Mouse (Mus musculus): ENCODE data around the gene Tor4a. TPM values are rescaled to one million over a fixed set of nuclear protein-coding genes. Genes with fewer than 3 reads are reported as not detected.
A peak's percentile ranks its signal among the peaks of the same experiment; 100 is the strongest.

Gene Tor4a
- polyA plus RNA-seq, 1 experiment from 2014 or later, result 16.8 TPM

DNA sequence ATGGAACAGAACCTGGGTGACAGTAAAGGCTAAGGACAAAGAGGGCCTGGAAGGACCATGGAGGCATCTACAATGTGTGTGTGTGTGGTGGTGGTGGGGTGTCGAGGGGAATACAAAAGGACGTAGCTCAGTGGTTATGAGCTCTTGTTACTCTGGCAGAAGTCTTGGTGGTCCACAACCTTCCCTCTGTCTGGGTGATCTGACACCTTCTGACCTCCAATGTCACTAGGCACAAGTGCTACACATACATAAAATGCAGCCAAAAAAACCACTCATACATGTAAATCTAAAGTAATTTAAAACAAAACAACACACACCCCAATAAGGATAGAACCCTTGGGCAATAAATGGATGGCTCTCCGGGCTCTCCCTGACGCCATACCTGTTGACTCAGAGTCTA is 30.7 kb upstream of the Tor4a start:
- 0 out of 2 replicates have a peak, but pooled peaks cover 3% of the 10 kb centered on the region for H3K36me3 ChIP-seq (ENCODE audit: insufficient read depth, low read length)
- H3K27ac ChIP-seq (ENCODE audit: low read length), result no peak overlapping the region
- H3K27me3 ChIP-seq (ENCODE audit: insufficient read depth, low read length), result no peaks in the 10 kb centered on the region
- no peak for ATAC-seq (ENCODE audit: low FRiP score, low TSS enrichment)
- 94% methylated on average over 4 of the region's 4 CpGs for WGBS
- H3K4me3 ChIP-seq (ENCODE audit: low read length), result no peak overlapping the region
- peaks cover 26% of the 10 kb centered on the region for H3K4me1 ChIP-seq (ENCODE audit: insufficient read depth, low read length)
- H3K9ac ChIP-seq (replicated peaks; ENCODE audit: low read length), result no peak overlapping the region
- no peaks in the 10 kb centered on the region for H3K9me3 ChIP-seq (ENCODE audit: low read length)
- no peak overlapping the region for H3K4me2 ChIP-seq (replicated peaks; ENCODE audit: low read depth, low read length)

DNA sequence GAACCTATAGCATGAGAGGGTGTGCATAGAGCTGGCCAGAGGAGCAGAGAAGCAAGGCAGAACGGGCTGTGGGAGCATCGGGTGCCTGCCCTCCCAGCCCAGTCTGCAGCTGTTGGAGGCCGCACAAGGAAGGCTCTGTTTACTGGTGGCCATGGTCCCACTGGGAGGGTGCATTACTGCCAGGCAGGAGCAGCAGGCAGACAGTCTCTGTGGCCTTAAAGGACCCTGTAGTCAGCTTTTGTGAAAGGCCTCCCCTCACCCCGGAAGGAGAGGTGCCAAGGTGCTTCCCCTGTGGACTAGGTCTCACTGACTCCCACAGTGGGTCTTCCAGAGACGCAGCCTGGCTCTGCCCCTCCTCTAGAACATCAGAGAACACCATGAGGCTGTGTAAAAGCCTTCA is 30.2 kb upstream of the Tor4a start:
- Histone ChIP-seq H3K27ac (ENCODE audit: low read length) (no peak overlapping the region), H3K36me3 (ENCODE audit: insufficient read depth, low read length) (peaks cover 5% of the 10 kb centered on the region), H3K4me3 (ENCODE audit: low read length) (no peak overlapping the region), H3K9ac (replicated peaks; ENCODE audit: low read length) (no peak overlapping the region), H3K9me3 (ENCODE audit: low read length) (no peaks in the 10 kb centered on the region), H3K27me3 (ENCODE audit: insufficient read depth, low read length) (no peaks in the 10 kb centered on the region), H3K4me1 (ENCODE audit: insufficient read depth, low read length) (peaks cover 26% of the 10 kb centered on the region), H3K4me2 (replicated peaks; ENCODE audit: low read depth, low read length) (no peak overlapping the region)
- WGBS, result 78% methylated on average over 5 of the region's 5 CpGs
- no peak for ATAC-seq (ENCODE audit: low FRiP score, low TSS enrichment)

DNA sequence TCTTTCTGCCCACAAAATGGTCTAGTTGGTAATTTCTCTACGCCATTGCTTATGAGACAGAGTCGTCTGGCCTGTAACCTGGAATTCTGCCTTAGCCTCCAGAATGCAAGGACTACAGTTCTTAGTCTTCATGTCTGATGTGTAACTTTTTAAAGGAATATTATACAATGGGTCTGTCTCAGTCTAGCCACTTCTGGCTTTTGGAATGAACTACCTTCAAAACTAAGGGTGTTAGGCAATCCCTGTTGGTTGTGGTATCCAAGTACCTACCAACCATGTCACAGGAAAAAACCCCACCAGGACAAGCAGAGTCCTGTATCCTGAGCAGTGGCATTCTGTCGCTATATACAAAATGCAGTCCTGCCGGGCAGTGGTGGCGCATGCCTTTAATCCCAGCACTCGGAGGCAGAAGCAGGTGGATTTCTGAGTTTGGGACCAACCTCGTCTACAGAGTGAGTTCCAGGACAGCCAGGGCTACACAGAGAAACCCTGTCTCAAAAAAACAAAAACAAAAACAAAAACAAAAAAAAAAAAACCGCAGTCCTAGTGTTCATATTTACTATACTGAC is 29.2 kb upstream of the Tor4a start:
- 79% methylated on average over 8 of the region's 8 CpGs for WGBS
- H3K4me3 ChIP-seq (ENCODE audit: low read length), result peak overlapping the region; percentile 85
- H3K4me2 ChIP-seq (replicated peaks; ENCODE audit: low read depth, low read length), result peak overlapping the region; percentile 53
- H3K27me3 ChIP-seq (ENCODE audit: insufficient read depth, low read length), result no peaks in the 10 kb centered on the region
- no peak for ATAC-seq (ENCODE audit: low FRiP score, low TSS enrichment)
- H3K27ac ChIP-seq (ENCODE audit: low read length), result peak overlapping the region; percentile 99
- H3K9ac ChIP-seq (replicated peaks; ENCODE audit: low read length), result peak overlapping the region; percentile 79
- no peaks in the 10 kb centered on the region for H3K9me3 ChIP-seq (ENCODE audit: low read length)
- peaks cover 14% of the 10 kb centered on the region for H3K36me3 ChIP-seq (ENCODE audit: insufficient read depth, low read length)
- peaks cover 28% of the 10 kb centered on the region for H3K4me1 ChIP-seq (ENCODE audit: insufficient read depth, low read length)

DNA sequence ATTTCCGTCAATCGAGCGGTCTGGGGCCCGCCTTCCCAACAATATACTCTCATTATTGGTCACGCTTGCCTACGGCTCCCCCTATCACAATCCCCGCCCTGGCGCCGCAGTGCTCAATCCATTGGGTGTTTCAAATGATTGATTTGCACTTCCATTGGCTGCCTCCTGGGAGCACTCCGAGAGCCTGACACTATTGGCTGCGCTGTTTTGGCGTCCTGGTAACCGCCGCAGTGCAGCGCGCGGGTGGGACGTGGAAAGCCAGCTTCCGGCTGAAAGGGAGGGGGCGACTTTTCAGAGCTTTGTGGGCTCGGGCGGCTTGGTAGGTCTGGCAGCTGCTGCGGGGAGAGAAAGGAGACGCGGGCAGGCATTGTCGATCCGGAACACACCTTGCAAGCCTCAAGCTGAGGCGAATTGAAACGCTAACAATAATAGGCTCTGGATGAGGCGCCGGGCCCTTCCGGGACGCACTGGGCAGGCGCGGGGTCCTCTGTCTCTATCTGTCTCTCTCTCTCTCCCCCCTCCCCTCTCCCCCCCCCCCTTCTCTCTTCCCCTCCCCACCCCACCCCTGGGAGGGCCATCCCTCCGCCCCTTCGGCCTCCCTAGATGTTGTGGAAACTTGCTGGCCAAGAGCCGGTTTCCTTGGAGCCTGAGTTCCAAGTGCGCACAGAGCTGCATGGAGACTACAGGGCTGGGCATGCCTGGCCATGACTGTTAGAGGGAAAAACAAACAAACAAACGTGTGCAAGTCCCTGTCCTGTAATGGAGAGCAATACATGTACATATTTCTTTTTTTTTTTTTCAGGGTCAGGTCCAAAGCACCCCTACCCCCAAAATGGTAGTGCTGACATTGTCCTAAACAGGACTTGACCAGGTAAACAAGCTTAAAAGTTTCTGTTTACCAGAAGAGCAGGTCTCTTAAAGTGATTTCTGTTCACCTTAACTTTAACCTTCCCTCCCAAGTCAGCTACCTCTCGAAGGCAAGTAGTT is 28.4 kb upstream of the Tor4a start:
- H3K4me2 ChIP-seq (replicated peaks; ENCODE audit: low read depth, low read length), result peak overlapping the region; percentile 53
- peaks cover 28% of the 10 kb centered on the region for H3K4me1 ChIP-seq (ENCODE audit: insufficient read depth, low read length)
- WGBS, result 2% methylated on average over 41 of the region's 41 CpGs
- H3K27ac ChIP-seq (ENCODE audit: low read length), result peak overlapping the region; percentile 99
- no peaks in the 10 kb centered on the region for H3K9me3 ChIP-seq (ENCODE audit: low read length)
- H3K36me3 ChIP-seq (ENCODE audit: insufficient read depth, low read length), result peaks cover 14% of the 10 kb centered on the region
- H3K9ac ChIP-seq (replicated peaks; ENCODE audit: low read length), result peak overlapping the region; percentile 79
- peak overlapping the region; percentile 85 for H3K4me3 ChIP-seq (ENCODE audit: low read length)
- H3K27me3 ChIP-seq (ENCODE audit: insufficient read depth, low read length), result no peaks in the 10 kb centered on the region
- ATAC-seq (ENCODE audit: low FRiP score, low TSS enrichment), result peak; percentile 97

DNA sequence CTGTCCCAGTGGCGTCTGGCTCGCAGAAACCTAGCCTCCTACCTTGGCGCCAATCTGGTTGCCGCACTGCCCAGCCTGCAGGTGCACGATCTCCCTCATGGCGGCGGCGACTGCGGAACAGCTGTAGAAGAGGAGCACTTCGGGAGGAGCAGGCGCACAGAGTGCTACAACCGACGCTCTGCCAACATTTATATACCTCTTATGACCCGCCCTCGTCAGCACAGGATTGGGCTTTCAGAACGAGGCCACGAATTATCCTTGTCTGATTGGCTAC is 27.7 kb upstream of the Tor4a start, which contains the start of gene Tubb4b:
Gene Tubb4b, minus strand, starts transcription at position 211 of the 274 bp plus-strand sequence.
- peaks cover 14% of the 10 kb centered on the region for H3K36me3 ChIP-seq (ENCODE audit: insufficient read depth, low read length)
- peak within 1 kb of the TSS; percentile 90 for H3K9ac ChIP-seq (replicated peaks; ENCODE audit: low read length)
- H3K27ac ChIP-seq (ENCODE audit: low read length), result peak within 1 kb of the TSS; percentile 99
- H3K4me2 ChIP-seq (replicated peaks; ENCODE audit: low read depth, low read length), result peak within 1 kb of the TSS; percentile 78
- WGBS, result under 1% methylated on average over 17 of the region's 17 CpGs
- peak within 1 kb of the TSS; percentile 85 for H3K4me3 ChIP-seq (ENCODE audit: low read length)
- no peaks in the 10 kb centered on the region for H3K9me3 ChIP-seq (ENCODE audit: low read length)
- peaks cover 28% of the 10 kb centered on the region for H3K4me1 ChIP-seq (ENCODE audit: insufficient read depth, low read length)
- no peaks in the 10 kb centered on the region for H3K27me3 ChIP-seq (ENCODE audit: insufficient read depth, low read length)
- ATAC-seq (ENCODE audit: low FRiP score, low TSS enrichment), result no peak

DNA sequence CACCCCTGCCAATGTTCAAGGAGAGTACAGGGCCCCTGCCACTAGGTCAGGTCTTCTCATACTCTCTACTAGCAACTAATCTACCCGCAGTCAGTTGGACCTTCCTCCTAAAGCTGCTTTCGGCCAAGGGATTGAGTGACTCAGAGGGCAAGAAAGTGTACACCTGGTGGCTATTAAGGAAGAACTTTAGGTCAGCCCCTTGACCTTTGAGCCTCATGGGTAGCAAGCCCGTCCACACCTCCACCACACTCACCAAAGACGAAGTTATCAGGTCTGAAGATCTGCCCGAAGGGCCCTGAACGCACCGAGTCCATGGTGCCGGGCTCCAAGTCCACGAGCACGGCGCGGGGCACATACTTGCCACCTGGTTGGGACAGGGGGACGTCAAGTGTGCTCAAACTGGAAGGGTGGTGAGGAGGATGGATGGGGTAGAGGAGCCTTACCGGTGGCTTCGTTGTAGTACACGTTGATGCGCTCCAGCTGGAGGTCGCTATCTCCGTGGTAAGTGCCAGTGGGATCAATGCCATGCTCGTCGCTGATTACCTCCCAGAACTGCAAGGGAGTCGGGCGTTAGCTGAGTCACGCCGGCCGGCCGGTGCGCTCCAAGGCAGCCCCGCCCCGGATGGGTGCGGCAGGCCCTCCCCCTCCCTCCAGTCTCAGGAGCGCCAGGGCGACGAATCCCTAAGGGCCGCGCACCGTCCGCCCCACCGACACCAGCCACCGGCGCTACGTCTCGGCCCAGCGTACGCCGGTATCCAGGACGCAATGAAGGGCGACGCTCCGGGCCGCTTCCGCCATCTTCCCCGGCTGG is 27.2 kb upstream of the Tor4a start:
- Histone ChIP-seq H3K36me3 (ENCODE audit: insufficient read depth, low read length) (peaks cover 14% of the 10 kb centered on the region), H3K27me3 (ENCODE audit: insufficient read depth, low read length) (no peaks in the 10 kb centered on the region), H3K4me3 (ENCODE audit: low read length) (peak overlapping the region; percentile 85), H3K4me2 (replicated peaks; ENCODE audit: low read depth, low read length) (peak overlapping the region; percentile 78), H3K9me3 (ENCODE audit: low read length) (no peaks in the 10 kb centered on the region), H3K27ac (ENCODE audit: low read length) (peak overlapping the region; percentile 97), H3K9ac (replicated peaks; ENCODE audit: low read length) (peak overlapping the region; percentile 90), H3K4me1 (ENCODE audit: insufficient read depth, low read length) (peaks cover 26% of the 10 kb centered on the region)
- under 1% methylated on average over 53 of the region's 53 CpGs for WGBS
- ATAC-seq (ENCODE audit: low FRiP score, low TSS enrichment), result peak; percentile 37

DNA sequence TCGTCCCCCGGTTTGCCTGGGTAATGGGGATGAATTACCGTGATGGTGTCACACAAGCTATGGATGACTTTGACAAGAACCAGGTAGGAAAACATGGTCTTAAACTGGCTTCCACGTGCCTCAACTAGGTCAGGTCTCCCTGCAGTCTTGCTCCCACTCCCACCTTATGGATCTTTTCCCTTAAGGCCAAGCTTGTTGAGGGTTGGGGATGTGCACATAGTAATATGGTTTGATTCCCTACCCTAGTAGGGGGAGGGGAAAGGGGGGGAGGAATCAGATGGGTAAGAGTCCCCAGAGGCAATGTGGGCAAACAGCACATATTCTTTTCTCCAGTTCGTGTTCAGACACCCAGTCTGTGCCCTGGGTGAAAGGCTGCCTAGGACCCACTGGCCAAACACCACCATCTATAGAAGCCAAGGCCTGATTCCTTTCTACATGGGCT is 24.7 kb upstream of the Tor4a start:
- Histone ChIP-seq H3K4me1 (ENCODE audit: insufficient read depth, low read length) (peaks cover 16% of the 10 kb centered on the region), H3K27me3 (ENCODE audit: insufficient read depth, low read length) (no peaks in the 10 kb centered on the region), H3K9ac (replicated peaks; ENCODE audit: low read length) (no peak overlapping the region), H3K36me3 (ENCODE audit: insufficient read depth, low read length) (peaks cover 14% of the 10 kb centered on the region), H3K9me3 (ENCODE audit: low read length) (no peaks in the 10 kb centered on the region), H3K27ac (ENCODE audit: low read length) (no peak overlapping the region), H3K4me2 (replicated peaks; ENCODE audit: low read depth, low read length) (no peak overlapping the region), H3K4me3 (ENCODE audit: low read length) (no peak overlapping the region)
- WGBS, result 72% methylated on average over 5 of the region's 5 CpGs
- ATAC-seq (ENCODE audit: low FRiP score, low TSS enrichment), result no peak

DNA sequence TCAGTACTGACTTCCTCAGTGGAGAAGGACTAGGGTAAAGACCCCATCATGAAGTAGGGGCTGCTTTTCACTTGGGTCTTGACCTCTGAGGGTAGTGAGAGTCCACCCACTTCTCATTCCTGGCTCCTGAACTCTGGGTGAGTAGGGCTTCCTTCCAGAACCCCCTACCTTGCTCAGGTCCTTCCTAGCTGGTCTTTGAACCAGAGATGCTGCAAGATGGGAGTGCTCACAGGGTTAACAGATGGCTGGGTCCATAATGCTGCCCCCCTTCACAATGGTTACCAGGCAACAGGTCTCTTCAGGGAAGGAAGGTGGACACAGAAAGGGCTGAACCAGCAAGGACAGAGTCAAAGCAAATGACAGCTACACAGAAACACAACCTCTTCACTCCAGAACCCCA is 21.8 kb upstream of the Tor4a start, which contains the start of gene Fam166a:
Gene Fam166a, plus strand, starts transcription at position 301 of the 400 bp plus-strand sequence.
- no peak within 1 kb of the TSS for H3K4me2 ChIP-seq (replicated peaks; ENCODE audit: low read depth, low read length)
- H3K9me3 ChIP-seq (ENCODE audit: low read length), result no peaks in the 10 kb centered on the region
- no peaks in the 10 kb centered on the region for H3K27me3 ChIP-seq (ENCODE audit: insufficient read depth, low read length)
- H3K27ac ChIP-seq (ENCODE audit: low read length), result no peak within 1 kb of the TSS
- ATAC-seq (ENCODE audit: low FRiP score, low TSS enrichment), result no peak
- H3K36me3 ChIP-seq (ENCODE audit: insufficient read depth, low read length), result peaks cover 14% of the 10 kb centered on the region
- H3K4me1 ChIP-seq (ENCODE audit: insufficient read depth, low read length), result peaks cover 6% of the 10 kb centered on the region
- no peak within 1 kb of the TSS for H3K9ac ChIP-seq (replicated peaks; ENCODE audit: low read length)
- H3K4me3 ChIP-seq (ENCODE audit: low read length), result no peak within 1 kb of the TSS

DNA sequence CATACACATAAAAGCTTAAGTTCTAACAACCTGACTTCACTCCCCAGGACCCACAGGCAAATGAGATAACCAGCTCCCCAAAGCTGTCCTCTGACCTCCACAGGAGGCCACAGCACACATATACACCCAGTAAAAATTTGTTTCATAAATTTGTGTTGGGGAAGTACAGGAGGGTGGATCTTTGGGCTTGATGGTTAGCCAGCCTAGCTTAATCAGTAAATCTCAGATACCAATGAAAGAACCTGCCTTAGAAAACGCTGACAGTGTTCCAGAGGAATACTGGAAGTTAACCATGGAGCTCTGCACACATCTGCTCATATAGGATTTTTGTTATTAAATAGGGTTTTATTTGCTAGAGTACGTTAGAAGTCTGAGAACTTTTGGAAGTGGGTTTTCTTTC is 21.0 kb upstream of the Tor4a start:
- Histone ChIP-seq H3K4me2 (replicated peaks; ENCODE audit: low read depth, low read length) (no peak overlapping the region), H3K27me3 (ENCODE audit: insufficient read depth, low read length) (no peaks in the 10 kb centered on the region), H3K9ac (replicated peaks; ENCODE audit: low read length) (no peak overlapping the region), H3K4me3 (ENCODE audit: low read length) (no peak overlapping the region), H3K9me3 (ENCODE audit: low read length) (no peaks in the 10 kb centered on the region), H3K4me1 (ENCODE audit: insufficient read depth, low read length) (0 out of 2 replicates have a peak, but pooled peaks cover 2% of the 10 kb centered on the region), H3K27ac (ENCODE audit: low read length) (no peak overlapping the region), H3K36me3 (ENCODE audit: insufficient read depth, low read length) (peaks cover 11% of the 10 kb centered on the region)
- no peak for ATAC-seq (ENCODE audit: low FRiP score, low TSS enrichment)
- 58% methylated on average over 2 of the region's 2 CpGs for WGBS
